Mouse (Mus musculus) layer of hippocampus, postnatal 25 days (tissue): ENCODE measurements around the gene Itpr1. TPM values are rescaled to one million over a fixed set of nuclear protein-coding genes. Genes with fewer than 3 reads are reported as not detected.

ENCODE experiments used
- DNase-seq, 2 experiments: peaks; one replicate each; pipeline ENCODE4 v3.0.0; 2022; ENCODE audit warnings: mixed read lengths in 2 of 2, low spot score in 1 of 2; ENCODE audit errors: extremely low spot score in 1 of 2
- total RNA-seq, 2 experiments: library from RNA; stranded (reverse); gene quantifications; 2 replicates each; pipeline ENCODE4 v1.2.3; 2021

Gene Itpr1
- total RNA-seq, 2 experiments from 2014 or later, result 258 to 259 TPM

GRCm38 (mm10) chr6:108238011-108238410 lies 25.1 kb downstream of the Itpr1 start:
- no peak for DNase-seq

DNA sequence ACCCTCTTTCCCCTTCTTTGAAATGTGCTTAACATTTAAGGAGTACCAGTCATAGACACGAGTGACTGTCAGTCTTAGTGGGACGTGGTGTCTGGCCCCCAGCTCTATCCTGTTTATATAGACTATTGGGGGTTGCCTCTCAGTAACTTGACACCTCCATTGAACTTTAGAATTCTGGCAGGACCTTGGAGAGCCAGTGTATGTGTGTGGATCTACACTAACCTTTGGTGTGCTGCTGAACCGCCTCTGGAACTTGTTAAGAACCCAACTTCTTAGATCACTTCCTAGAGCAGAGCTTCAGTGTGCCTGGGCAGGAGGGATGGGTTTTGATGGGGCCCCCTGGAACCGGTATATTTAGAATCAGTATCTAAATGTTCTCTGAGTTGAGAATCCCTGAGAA lies 26.2 kb downstream of the Itpr1 start:
- no peak for DNase-seq

DNA sequence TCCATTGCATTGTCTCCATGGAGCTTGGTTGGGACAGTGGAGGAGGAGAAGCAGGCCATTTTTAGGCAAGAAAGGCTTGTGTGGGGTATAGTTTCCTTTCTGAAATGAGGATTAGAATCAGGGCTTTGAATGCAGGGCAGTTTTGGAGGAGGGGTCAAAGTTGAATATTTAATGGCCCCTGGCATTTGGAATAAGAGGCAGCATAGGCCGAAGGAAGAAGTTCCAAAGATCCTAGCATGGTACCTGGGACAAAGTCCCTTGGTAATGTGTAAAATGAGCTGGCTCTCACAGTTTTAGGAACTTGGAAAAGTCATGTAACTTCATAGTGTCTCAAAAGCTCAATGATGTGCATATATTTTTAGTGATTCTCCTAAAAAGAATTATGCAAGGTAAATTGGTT lies 27.1 kb downstream of the Itpr1 start:
- no peak for DNase-seq

DNA sequence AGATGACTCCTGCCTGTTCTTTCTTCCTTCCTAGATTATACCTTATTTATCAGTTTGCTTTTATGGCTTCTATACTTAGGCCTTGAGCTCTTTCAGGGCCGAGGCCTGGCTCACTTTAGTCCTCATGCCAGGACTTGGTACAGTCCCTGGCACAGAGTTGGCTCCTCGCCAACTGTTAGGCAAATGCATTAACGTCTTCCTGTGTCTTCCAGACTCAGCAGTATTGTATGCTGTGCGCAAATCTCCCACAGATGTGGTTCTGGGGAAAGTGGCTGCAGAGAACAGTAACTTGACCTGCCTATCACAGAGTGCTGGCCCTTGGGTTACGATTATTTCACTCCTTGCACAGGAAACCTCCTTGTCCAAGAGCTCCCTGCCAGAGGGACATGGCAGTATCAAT lies 27.9 kb downstream of the Itpr1 start:
- DNase-seq, result no peak

- no peak for DNase-seq
These were observed 31.7 kb downstream of the Itpr1 start for GRCm38 (mm10) chr6:108244571-108244970.

DNA sequence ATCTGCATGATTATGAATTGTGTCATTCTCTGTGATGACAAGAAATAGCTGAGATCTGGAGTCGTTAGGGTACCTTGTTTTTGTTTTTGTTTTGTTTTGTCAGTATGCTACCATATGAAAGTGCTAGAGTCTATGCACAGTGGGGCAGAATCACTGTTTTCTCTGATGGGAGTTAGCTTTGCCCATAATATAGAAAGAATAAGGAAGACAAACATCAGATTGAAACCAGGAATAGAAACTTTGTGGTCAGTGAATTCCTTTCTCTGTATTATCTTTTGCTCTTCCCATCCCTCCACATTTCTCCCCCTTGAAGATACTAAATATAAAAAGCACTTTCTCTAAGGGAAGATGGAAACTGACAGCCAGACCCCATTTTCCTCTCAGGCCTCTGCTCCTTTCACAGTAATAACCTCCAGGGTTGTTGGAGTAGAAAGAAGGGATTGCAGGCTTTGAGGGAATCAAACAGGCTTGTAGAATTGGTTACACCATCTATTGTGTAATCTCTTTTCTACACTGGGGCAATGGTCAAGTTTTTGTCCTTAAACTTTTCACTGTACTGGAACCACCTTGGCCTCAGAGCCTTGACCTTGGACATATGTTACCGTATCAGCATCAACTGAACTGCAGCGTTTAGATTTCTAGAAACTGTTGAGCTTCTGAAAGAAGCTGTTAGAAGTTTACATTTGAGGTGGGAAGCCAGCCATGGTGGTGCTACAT lies 33.6 kb downstream of the Itpr1 start:
- DNase-seq, result no peak

GRCm38 (mm10) chr6:108247211-108247610 lies 34.3 kb downstream of the Itpr1 start:
- DNase-seq, result no peak

DNA sequence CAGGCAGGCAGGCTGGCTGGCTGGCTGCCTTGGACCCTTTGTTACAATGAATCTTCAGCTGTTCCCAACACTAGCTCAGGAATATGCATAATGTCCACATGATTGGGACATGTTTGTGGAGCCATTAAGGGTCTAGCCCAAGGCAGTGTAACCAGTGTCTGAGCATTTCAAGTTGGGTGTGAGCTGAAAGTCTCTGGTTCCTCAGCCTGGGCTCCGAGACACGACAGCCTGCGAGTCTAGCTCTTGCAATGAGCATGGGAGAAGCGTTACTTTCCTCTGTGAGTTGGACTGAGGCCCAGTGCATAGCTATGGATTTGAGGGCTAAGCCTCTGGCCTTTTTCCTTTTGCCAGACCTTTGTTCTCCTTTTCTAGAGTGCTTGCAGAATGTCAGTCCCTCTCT lies 35.6 kb downstream of the Itpr1 start:
- no peak for DNase-seq

DNA sequence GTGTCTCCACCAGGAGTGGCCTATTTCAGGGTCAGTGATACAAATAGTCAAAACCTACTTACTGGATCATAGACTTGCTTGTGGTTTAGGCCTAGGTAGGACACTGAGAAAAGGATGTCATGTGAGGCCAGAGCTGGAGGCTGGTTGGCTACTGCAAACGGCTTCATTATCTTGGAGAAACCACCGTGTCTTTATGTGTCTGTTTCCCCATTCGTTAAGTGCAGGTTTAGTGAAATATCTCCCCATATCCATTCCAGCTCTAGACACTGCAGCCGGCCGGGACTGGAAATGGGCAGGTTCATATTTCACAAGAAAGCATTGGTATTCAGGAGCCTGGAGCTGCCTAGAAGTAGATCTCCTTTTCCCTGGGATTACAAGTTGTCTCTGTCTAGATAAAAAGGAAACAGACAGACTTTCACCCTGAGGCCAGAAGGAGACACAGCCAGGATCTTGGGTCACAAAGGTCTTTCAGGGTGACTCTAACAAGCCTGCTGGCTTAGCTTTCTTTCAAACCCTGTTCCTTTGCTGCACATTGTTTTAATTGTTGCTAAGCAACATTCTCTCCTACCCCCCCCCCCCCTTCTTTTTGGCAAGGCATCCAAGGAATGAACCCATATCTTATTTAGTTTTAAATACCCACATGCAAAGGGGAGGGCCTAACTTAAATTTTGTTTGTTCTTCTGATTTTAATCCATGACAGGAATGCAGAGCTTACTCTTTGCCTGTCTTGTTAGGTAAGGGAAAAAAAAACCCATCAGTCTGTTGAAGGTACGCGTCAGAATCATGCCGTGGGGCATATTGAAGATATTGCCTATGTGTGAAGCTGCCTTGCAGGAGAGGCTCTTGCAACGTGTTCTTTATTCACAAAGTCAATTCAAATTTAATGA lies 36.4 kb downstream of the Itpr1 start:
- DNase-seq, result no peak

DNA sequence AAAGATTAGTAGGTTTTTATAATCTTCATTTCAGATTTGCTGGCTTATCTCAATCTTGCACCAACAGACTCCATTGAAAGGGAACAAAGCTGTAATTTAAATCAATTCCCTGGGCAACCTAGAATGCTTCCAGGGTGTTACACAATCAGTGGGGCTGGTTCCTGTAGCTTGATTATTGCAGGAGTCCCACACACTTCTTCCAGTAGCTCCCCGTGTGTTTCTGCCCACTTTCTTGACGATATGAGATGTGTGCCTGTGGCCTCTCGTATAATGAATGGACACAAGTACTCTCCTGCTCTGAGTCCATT lies 37.0 kb downstream of the Itpr1 start:
- DNase-seq, result no peak

DNA sequence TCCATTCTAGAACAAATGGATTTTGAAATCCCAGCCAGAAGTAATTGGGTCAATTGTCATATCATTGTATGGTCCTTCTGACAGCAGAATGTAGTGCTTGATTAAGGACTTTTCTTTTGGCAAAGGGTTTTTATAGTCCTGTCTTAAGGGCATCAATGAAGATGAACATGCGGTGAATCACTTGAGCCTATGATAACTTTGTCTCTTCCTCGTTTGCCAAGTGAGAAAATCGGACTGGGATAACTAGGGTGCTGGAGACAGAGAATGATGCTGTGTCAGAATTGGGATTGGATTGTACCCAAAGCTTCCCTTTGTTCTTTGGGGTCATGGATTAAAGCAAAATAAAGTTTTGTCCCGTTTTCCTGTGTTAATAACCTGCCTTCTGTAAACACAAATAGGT lies 37.5 kb downstream of the Itpr1 start:
- no peak for DNase-seq

- DNase-seq, result no peak
These were observed 39.9 kb downstream of the Itpr1 start for GRCm38 (mm10) chr6:108252565-108253360.

DNA sequence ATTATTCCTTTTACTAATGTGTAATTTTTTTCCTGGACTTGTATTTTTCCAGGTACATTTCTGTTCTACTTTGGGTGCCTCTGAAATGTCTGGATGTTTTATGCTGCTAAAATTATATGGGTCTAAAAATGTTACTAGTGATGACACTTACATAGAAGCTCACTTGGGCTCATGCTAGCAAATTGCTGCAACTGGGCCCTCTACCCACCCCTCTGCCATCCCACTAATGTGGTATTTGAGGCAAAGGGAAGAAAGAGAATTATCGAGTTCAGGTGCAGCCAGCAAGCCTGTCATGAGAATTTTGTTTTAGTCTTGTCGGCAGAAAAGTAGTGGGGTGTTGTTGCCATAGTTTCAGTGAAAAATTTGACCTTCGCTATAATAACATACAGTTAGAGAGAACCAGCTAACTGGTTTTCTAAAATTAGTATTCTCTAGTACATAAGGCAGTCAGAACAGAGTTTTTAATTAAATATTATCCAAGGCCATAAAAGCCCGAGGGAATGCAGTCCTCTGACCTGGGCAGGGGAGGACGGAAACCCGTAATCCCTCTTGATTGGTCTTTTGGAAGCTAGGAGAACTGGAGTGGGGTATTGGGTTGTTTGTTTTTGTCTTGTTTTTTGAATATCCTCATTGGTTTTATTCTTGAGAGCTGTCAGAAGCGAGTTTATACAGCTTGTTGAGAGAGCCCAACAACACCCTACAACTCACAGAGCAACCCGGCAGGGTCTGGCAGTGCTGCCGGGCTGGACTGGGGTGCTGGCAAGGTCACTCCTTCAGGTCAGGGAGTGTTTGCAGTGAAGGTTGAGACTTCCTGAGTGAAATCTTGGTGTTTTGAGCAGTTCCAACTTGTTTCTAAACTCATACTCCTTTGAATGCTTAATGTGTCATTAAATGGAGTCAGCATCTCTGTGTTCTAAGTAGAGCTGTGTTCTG lies 41.5 kb downstream of the Itpr1 start:
- no peak for DNase-seq

DNA sequence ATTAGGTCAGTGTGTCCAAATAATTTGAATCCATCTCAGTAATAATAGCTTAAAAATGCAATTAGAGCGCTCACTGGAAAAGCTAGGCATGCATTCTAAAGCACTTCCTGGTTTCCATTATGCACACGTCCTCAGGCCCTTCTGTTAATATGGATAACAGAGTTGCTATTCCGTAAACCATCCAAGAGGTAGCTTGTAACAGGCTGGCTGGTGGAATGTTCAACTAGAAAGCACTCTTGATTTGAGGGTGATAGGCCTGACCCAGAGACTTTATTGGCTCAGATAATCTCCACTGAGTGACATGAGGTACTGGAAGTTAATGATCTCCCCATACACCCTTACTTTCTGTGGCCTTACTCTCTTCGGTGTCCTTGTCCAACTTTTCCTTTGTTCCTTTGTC lies 43.0 kb downstream of the Itpr1 start:
- DNase-seq, result no peak

DNA sequence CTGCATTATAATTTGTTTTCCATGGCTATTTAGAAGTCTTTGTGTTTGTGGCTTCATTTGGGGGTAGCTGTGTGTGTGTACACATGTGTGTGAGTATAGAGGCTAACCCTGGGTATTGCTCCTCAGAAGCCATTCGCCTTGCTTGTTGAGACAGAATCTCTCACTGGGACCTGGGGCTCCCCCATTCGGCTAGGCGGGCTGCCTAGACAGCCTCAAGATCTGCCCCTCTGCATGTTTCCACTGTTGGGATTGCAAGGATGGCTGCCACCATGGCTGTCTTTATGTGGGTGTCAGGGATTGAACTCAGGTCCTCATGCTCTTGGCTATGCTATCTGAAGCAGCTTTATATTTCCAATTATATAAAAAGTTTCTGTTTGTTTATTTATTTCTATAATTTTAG lies 44.3 kb downstream of the Itpr1 start:
- DNase-seq, result no peak

GRCm38 (mm10) chr6:108258631-108259030 lies 45.7 kb downstream of the Itpr1 start:
- no peak for DNase-seq

DNA sequence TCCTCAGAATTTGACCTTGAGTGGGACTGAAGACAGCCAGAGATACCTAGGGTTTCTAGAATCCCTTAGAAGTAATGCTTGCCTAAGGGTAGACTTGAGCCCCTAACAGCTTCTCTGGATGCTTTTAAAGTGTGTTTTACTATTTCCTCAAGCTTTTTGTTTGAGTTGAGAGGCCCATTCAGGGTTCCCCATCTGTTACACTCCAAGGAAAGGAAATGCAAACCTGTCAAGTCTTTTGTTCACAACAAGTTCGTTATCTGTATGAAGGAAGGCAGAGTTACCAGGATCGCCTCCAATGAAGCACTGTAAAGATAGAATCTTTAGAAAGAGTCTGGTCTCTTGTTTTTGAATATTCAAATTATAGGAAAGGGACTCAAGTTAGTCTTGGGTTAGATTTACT lies 46.8 kb downstream of the Itpr1 start:
- no peak for DNase-seq

DNA sequence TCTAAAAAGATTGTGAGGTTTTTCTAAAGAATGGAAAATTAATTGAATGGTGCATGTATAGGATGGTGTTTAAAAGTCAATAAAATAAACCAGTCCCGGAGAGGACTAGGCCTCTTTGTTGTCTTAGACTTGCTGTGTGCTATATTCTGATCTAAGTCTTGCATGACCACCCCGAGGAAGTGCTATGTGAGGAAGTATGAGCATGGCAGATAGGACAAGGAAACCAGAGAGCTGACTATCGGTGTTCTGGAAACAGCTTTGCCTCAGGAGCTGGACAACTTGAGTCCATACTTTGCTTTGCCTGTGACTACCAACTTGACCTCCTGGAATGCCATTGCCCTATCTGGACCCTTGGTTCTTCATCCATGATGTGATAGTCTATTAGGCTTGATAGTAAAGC lies 48.6 kb downstream of the Itpr1 start:
- no peak for DNase-seq

- DNase-seq, result no peak
These were observed 51.3 kb downstream of the Itpr1 start for GRCm38 (mm10) chr6:108264164-108264563.

DNA sequence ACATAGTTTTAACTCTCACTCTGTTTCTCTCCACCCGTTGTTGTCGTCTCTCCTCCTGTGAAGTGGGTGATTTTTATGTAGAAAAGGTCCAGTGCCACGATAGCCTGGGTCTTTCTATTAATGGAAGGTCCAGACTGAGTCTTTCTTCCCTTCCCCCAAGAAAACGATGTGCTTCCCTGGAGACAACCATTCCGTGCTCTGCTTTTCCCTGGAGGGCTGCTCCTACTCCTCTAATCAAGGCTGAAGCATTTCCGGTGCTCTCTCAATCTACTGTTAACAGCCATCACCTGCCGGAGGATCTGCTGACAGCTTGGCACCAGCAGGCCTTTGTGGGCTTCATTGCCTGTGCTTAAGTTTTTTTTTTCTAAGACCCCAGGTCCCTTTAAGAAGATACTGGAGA lies 60.6 kb downstream of the Itpr1 start:
- no peak for DNase-seq
